Mouse (Mus musculus) gastrocnemius, postnatal 25 days (tissue): ENCODE results near the gene Drg1. TPM values are rescaled to one million over a fixed set of nuclear protein-coding genes. Genes with fewer than 3 reads are reported as not detected.
A peak's percentile ranks its signal among the peaks of the same experiment; 100 is the strongest.
"Not testable (repeated sequence)": the region's sequence is repeated elsewhere in the genome, so short reads cannot be mapped to it uniquely, and the experiment has no call there.

ENCODE experiments used
- DNase-seq: peaks from one replicate; pipeline ENCODE4 v3.0.0; 2022
- total RNA-seq, 2 experiments: library from RNA; stranded (reverse); gene quantifications; 1 replicate in 1 of 2; 2 replicates in 1 of 2; pipeline ENCODE4 v1.2.3; 2021

Drg1 gene
- total RNA-seq, 2 experiments from 2014 or later: 42.8 to 45.0 TPM

DNA sequence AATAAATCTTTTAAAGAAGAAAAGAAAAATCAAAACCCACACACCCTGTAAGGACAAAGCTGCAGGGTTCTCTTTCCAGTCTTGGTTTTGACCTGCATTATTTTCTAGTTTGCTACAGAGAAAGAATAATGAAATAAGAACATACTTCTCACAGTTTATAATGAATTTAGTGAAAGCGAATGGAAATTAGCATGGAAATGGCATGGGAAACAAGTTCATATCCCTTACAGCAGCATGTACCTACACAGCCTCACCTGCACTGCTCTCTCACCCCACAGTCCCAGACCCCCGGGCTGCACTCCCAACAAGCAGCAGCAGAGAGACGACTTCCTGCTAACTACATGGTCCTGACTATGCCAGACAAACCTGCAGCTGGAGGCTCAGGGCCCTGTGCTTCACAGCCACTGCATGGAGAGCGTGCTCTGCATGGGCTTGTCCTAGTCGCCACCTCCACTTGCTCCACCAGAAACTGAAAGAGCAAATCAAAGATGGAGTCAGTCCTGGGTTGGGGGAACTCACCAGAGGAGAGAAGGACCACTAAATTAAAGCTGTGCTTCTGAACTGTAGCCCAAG lies 100.9 kb downstream of the Drg1 start:
- not testable (repeated sequence) for DNase-seq

DNA sequence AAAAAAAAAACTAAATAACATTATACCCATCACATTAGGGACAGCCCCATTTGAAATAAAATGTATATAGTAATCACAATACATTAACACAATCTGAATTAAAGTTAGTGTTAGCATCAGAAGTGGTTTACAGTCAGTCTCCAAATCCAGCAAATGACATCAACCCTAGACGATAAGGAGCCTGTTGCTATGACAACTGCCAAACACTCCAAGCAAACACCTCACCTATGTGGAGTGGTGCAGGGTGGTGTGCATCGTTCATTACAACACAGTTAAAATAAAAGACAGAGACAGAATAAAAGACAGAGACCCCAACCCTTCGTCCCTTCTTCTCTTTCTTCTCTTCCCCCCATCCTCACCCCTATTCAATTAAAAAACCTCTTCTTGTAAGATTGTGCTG lies 102.6 kb downstream of the Drg1 start:
- not testable (repeated sequence) for DNase-seq

DNA sequence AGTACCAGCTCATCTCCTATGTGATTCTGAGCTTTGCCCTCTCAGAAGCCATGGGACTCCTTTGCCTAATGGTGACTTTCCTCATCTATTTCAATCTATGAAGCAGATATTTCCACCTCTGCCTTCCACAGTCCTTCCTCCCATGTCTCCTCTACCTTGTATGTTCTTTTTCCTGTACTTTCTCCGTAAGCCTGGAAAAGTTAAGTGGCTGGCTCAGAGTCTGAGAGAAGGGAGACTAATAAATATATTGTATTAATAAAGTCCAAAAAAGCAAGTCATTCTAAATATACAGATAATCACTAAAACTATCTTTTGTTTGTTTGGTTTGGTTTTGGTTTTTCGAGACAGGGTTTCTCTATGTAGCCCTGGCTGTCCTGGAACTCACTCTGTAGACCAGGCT lies 103.1 kb downstream of the Drg1 start:
- DNase-seq: not testable (repeated sequence)

GRCm38 (mm10) chr11:3162236-3162897 lies 103.8 kb downstream of the Drg1 start:
- DNase-seq: peak; percentile 70

DNA sequence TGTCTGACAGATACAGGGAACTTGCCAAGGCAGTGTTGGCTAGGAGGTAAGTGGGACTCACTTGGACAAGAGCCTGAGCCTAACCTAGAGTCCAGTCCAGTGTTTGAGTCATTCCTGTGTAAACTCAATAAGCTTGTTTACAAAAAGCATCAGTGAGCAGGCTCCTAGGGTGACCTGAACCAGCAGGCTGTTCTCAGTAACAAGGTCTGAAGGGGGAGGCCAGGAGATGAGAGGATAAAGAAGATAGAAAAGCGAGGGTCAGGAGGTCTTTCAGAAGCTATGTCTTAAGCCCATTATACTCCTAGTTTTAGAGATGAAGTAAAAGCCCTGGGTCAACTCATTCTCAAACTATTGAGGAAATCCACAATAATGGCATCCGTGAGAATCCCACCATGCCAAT lies 104.8 kb downstream of the Drg1 start:
- DNase-seq: peak; percentile 51

DNA sequence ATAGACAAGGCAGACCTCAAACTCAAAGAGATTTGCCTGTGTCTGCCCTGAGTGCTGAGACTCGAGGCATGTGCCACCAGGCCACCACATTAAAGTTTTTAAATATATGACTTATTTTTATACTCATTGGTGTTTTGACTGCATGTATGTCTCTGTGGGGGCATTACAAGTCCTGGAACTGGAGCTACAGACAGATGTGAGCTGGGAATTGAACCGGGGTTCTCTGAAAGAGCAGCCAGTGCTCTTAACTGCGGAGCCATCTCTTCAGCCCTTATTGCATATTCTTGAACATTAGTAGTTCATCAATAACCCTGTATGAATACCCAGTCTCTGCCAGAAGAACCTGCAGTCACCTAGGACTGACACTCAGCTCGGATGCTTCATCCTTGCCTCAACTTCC lies 107.4 kb downstream of the Drg1 start:
- DNase-seq: not testable (repeated sequence)

DNA sequence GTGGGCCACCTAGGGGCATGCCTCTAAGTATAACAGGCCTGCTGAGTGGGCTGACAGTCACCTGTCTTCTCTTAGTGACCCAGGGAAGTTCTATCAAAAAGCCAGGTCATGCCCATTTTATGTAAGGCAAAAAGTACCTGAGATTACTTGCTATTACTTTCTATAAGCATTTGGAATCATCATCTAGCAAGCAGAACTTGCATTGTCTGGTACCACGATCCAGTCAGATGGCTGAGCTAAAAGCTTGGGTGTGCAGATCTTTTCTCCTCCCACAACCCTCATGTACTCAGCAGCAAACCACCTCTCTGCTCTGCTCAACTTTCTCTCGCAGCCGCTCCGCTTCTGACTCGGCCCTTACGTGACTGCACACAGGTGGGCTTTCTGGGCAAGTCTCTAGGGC lies 108.2 kb downstream of the Drg1 start:
- DNase-seq: not testable (repeated sequence)

- not testable (repeated sequence) for DNase-seq
These were observed 109.2 kb downstream of the Drg1 start for GRCm38 (mm10) chr11:3156991-3157390.

DNA sequence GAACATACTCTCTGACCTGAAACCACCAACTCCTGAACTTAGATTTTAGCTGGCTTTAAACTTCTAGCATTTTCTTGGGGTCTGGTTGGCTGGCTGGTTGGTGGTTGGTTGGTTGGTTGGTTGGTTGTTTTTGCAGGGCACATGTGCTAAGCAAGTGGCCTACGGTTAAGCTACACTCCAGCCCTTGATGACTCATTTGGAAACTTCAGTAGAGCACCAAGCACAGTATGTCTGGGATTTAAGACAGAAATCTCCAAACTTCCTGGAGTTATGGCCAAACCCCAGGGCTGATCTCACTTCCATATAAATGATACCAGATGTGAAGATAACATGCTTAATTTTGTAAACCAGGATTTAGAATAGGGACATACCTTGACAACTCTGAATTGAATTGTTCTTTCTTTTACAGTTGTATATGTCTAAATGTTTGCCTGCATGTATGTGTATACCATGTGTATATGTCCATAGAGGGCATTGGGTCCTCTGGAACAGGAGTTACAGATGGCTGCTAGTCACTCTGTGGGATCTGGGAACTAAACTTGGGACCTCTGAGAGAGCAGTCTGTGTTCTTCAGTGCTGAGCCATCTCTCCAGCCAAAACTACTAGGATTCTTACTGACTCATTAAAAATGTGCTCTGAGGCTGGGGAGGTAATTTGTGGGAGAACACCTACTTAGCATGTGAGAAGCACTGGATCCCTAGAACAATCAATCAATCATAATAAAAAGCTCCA lies 112.4 kb downstream of the Drg1 start:
- DNase-seq: peak; percentile 78

GRCm38 (mm10) chr11:3151358-3151757 lies 114.9 kb downstream of the Drg1 start:
- DNase-seq: not testable (repeated sequence)

DNA sequence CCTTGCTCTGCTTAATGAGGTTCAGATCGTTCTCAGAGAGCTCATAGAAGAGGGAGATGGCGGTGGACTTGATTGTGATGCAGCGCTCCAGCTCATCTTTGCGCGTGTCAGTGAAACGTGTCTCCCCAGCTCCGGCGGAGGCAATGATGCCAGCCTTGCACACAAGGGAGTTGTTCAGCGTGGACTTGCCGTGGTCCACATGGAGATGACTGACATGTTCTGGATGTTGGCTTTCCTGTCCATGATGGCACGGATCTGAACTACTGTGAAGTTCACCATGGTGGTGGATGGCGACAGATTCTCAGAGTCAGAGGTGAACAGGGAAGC lies 115.6 kb downstream of the Drg1 start:
- not testable (repeated sequence) for DNase-seq

DNA sequence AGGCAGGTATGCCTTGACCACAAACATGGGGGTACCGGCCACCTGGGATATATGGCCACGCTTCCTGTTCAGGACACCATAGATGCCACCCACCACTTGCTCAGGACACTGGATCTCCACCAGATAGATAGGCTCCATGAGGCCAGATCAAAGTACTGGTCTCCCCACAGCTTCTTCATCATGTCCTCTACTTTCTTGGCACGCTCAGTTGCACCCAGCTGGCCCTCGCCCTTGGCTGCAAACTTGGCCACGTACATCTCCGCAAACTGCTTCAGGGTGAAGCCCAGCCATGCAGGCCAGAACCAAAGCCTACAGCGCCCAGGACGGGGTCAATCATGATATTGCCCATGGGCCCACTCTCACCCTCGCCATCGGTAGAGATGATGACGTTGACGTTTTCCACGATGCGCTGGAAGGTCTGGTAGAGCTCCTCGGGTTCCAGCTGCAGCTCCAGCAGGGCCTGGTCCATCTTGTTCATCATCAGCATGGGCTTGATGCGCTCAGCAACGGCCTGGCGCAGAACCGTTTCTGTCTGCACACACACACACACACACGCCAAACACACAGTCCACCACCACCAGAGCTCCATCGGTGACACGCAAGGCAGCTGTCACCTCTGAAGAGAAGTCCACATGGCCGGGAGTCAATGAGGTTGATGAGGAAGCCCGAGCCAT lies 116.1 kb downstream of the Drg1 start:
- peak; percentile 72 for DNase-seq

- DNase-seq: not testable (repeated sequence)
These were observed 116.7 kb downstream of the Drg1 start for GRCm38 (mm10) chr11:3149471-3149870.

DNA sequence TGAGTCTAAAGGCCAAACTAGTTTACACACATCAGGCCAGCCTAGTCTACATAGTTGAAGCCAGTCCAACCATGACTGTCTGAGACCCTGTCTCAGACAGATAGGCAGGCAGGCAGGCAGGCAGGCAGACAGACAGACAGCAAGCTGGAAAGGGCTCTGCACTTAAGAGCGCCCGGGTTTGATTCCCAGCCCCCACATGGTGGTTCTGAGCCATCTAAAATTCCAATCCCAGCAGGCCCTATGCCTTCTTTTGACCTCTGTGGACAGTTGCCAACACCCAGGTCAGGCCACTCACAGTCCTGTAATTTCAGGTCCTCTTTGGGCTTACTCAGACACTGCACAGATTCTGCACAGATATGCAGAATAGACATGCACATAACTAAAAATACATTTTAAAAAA lies 119.4 kb downstream of the Drg1 start:
- DNase-seq: not testable (repeated sequence)

DNA sequence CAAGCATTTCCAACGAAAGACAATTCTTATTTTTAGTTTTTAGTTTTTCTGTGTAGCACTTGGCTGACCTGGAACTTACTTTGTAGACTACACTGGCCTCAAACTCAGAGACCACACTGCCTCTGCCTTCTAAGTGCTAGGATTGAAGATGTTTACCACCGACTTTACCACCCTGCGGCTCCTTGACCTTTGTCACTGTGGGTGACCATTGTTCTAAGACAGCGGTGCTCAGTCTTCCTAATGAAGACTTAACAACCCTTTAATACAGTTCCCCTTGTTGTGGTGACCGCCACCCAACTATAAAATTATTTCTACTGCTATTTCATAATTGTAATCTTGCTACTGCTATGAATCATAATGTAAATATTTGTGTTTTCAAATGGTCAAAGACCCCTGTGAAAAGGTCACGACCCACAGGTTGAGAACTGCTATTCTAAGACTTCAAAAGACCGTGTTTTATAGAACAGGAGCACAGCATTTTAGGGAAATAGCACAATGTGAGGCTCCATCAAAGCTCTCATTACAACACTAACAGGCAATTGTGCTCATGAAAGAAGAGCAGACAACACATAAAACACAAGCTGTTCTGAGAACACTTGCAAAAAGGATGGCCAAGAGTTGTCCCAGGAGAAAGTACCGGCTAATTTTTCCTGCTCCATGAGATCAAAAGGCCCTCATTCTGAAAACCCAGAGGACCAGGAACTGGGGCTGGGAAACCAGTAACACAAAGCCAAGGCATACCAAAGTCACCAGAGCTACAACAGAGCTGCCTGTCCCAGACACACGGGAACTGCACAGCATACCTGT lies 120.7 kb downstream of the Drg1 start:
- DNase-seq: not testable (repeated sequence)

GRCm38 (mm10) chr11:3143984-3144383 lies 122.2 kb downstream of the Drg1 start:
- not testable (repeated sequence) for DNase-seq

- DNase-seq: peak; percentile 87
These were observed 123.8 kb downstream of the Drg1 start for GRCm38 (mm10) chr11:3142413-3142812.

GRCm38 (mm10) chr11:3140967-3141535 lies 125.2 kb downstream of the Drg1 start:
- DNase-seq: not testable (repeated sequence)

DNA sequence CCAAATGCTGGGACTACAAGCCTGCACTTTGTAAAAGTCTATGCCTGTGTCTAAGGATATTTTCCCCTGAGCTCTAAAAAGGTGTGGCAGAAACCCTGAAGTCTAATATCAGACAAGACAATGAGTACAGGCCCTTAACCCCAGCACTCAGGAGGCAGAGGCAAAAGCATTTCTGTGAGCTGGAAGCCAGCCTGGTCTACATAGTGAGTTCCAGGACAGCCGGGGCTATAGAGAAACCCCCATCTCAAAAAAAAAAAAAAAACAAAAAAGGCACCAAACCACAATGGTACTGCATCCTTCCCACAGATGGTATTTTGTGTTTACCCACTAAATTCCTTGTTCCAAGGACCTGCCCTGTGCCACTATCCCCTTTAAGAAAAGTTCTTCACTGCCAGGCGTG lies 127.9 kb downstream of the Drg1 start:
- DNase-seq: peak; percentile 40
